Mouse (Mus musculus) spleen, adult 2 months (tissue): Measurements from ENCODE around the gene Ssu2.

ENCODE experiments used
- CTCF ChIP-seq: fragments of 200-500 bp; IDR thresholded peaks from 2 replicates; pipeline ENCODE4 v1.5.1; 2011; ENCODE audit warnings: mild to moderate bottlenecking, inconsistent platforms; ENCODE audit not compliant: insufficient read depth, insufficient read length, insufficient replicate concordance; ENCODE audit errors: extremely low read depth
- POLR2A ChIP-seq: fragments of 200-500 bp; IDR thresholded peaks from 2 replicates; pipeline ENCODE4 v1.6.1; 2011; ENCODE audit warnings: low read depth, low read length, inconsistent platforms

- TF ChIP-seq CTCF (no peak), POLR2A (no peak)
Observed at GRCm38 (mm10) chr6:112339016-112339415, 48.8 kb downstream of the Ssu2 start.
